Mouse (Mus musculus) myocyte (in vitro differentiated cells): ENCODE results near the gene Cd46.

Source experiments
- CEBPB ChIP-seq: IDR thresholded peaks from 2 replicates; pipeline ENCODE4 v1.6.1; 2011; ENCODE audit warnings: mild to moderate bottlenecking, moderate library complexity; ENCODE audit not compliant: poor library complexity, insufficient read depth, severe bottlenecking
- E2F4 ChIP-seq: IDR thresholded peaks from one replicate; pipeline ENCODE4 v1.6.1; 2011; ENCODE audit warnings: mild to moderate bottlenecking, control low read depth, moderate library complexity; ENCODE audit not compliant: insufficient read depth
- MAX ChIP-seq: IDR thresholded peaks from one replicate; pipeline ENCODE4 v1.6.1; 2011; ENCODE audit warnings: low read depth, mild to moderate bottlenecking, control low read depth
- MYOD1 ChIP-seq, 3 experiments: IDR thresholded peaks; one replicate each; pipeline ENCODE4 v1.6.1; 2011; ENCODE audit warnings: control low read depth in 2 of 3, low read depth in 2 of 3, mild to moderate bottlenecking in 2 of 3, moderate library complexity in 1 of 3; ENCODE audit not compliant: insufficient read length in 2 of 3, control insufficient read depth in 1 of 3
- MYOG ChIP-seq, 3 experiments: IDR thresholded peaks; one replicate each; pipeline ENCODE4 v1.6.1; 2011; ENCODE audit warnings: control low read depth in 2 of 3, low read depth in 2 of 3, mild to moderate bottlenecking in 2 of 3; ENCODE audit not compliant: insufficient read length in 2 of 3, control insufficient read depth in 1 of 3, insufficient read depth in 1 of 3
- POLR2A ChIP-seq: IDR thresholded peaks from one replicate; pipeline ENCODE4 v1.6.1; 2011; ENCODE audit warnings: low read depth, mild to moderate bottlenecking, control low read depth, moderate library complexity; ENCODE audit not compliant: insufficient read length
- SRF ChIP-seq: IDR thresholded peaks from one replicate; pipeline ENCODE4 v1.6.1; 2011; ENCODE audit warnings: low read depth; ENCODE audit not compliant: control insufficient read depth, insufficient read length
- TCF12 ChIP-seq: IDR thresholded peaks from one replicate; pipeline ENCODE4 v1.6.1; 2011; ENCODE audit warnings: mild to moderate bottlenecking, control low read depth; ENCODE audit not compliant: poor library complexity, insufficient read depth, severe bottlenecking
- TCF3 ChIP-seq: IDR thresholded peaks from one replicate; pipeline ENCODE4 v1.6.1; 2011; ENCODE audit warnings: low read depth, control low read depth; ENCODE audit not compliant: insufficient read length
- USF1 ChIP-seq: IDR thresholded peaks from one replicate; pipeline ENCODE4 v1.6.1; 2011; ENCODE audit warnings: low read depth, mild to moderate bottlenecking, control low read depth, moderate library complexity

- TF ChIP-seq MAX (no peak), POLR2A (no peak), TCF12 (no peak), MYOD1 (IDR thresholded peaks at IDR 0.05; ENCODE audit: control insufficient read depth in 1 of 3, insufficient read length in 2 of 3, low read depth in 2 of 3) (no peak), MYOG (IDR thresholded peaks at IDR 0.05; ENCODE audit: control insufficient read depth in 1 of 3, insufficient read depth in 1 of 3, insufficient read length in 2 of 3, low read depth in 2 of 3) (no peak), SRF (no peak), TCF3 (no peak), USF1 (no peak), E2F4 (no peak), CEBPB (no peak)
These were observed 98.5 kb downstream of the Cd46 start for GRCm38 (mm10) chr1:194993409-194993988.
